Mouse (Mus musculus): ENCODE data around the gene Cul1.

Cul1 gene

DNA sequence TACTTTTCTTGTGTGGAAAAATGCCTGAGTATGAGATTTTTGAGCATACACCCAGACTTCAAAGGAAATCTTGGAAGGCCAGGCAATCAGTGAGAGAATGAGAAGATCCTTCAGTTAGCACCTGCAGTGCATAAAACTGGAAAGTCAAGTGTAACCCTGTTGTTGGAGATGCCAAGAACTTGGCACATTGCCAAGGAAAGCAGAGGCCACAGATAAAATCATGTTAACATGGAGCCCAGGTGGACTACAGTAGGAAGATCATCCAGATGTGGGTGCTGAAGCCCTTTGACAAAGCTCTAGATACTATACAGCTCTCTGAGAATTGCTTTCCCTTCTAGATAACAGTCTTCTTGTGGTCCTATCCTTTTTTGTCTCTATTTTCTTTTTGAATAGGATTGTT is 19.2 kb downstream of the Cul1 start:
- DNase-seq (ENCODE audit: low read depth, low spot score), result no peak

DNA sequence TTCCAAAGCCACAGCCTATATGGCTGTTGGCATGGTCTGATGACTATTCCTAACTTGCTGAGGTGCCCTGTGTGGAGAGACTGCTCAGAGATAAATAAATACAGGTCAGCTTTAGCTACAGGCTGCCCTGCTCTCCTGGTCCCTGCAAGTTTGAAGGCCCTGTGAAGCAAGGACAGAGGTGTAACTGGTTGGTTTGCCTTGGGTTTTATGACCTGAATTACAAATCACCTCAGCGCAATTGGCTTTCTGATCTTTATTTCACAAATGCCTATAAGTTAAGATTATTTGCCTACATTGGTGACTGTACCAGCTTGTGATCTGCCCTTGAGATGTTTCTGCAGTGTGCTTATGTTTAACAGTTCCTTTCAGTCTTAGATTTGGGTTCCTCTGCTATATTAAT is 28.8 kb downstream of the Cul1 start:
- no peak for DNase-seq (ENCODE audit: low read depth, low spot score)

DNA sequence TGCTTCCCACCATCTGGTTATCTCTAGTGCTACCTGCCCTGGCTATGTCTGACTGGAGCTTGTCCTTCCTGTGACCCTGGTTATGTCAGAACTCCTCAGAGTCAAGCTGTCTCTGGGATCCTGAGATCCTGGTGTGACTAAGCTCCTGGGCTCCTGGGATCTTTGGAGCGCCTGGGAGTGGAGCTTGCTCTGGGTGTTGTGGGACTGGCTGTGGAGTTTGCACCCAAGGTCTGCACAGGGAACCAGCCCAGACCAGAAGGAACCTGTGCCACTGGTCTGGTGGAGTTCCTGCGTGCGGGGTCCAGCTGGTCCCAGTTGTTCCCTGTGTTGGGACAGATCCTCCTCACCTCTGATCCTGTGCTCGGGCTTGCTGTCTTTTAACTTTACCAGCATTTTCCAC is 41.4 kb downstream of the Cul1 start:
- DNase-seq (ENCODE audit: low read depth, low spot score), result peak; percentile 50

DNA sequence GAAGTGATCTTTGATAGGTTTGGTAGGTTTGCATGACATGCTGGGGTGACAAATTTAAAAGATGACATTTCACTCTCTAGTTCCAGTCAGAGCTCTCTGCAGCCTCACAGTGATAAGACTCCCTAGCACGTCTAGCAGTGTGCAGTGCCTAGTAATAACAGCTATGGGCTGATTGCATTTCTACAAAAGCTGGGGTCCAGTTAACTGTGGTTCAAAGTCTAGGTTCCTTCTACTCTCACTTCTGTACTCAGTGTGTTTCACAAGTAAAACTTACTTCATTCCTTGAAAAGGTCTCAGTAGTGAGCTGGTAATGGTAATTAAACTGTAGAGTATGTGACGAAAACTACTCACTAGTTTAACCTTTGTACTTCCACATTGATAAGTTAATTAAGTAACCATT is 66.8 kb downstream of the Cul1 start:
- no peak for DNase-seq (ENCODE audit: low read depth, low spot score)

DNA sequence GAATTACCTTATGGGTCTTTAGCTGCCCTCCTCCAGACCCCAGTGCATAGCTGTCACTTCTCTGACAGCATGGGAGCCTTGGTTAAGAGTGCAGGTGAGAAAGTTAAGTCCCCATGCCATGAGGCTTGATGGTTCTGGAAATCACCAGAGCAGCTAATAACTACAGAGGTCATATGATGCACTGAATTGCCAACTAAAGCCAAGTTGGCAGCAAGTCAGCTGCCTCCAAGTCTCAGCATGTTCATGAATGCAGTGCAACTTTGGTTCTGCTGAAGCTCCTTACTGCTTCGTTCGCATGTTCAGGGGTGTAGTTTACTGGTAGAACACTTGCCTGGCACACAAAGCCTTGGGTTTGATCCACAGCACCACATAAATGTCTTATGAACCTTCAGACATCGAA is 69.2 kb downstream of the Cul1 start:
- no peak for DNase-seq (ENCODE audit: low read depth, low spot score)

DNA sequence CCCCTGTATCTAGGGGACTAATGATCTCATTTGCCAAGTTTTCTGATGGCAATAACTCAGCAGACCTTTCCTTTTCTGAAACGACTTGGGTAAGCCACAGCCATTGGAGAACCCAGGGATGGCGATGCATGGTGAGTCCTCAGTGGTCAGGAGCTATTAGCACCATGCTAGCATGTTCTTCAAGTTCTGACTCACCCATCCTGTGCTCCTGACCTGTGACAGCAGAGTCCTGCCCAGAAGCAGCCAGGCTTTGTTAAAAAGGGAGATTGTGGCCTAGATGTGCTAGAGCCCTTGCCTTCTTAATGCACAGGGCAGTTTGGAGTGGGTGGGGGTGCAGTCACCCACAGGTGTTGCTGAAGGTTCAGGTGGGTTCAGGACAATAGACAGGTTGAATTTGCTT is 71.8 kb downstream of the Cul1 start:
- no peak for DNase-seq (ENCODE audit: low read depth, low spot score)

DNA sequence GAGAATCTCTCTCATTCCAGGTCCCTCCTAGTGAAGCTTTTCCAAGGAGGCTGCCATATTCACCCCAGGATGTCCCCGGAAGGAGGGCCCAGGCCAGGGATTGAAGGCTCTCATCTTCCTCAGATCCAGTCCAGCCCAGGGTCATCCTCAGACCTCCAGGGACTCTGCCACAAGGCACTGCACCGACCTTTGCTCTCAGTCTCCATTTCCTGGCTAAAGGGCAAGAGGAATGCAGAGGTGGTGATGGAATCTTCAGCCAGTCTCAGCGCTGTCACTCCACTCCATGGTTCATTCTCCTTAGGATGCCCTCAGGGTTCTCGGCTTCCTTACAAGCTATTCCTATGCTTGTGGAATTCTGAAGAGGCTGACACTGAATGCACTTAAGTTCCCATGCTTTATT is 73.2 kb downstream of the Cul1 start:
- DNase-seq (ENCODE audit: low read depth, low spot score), result no peak

DNA sequence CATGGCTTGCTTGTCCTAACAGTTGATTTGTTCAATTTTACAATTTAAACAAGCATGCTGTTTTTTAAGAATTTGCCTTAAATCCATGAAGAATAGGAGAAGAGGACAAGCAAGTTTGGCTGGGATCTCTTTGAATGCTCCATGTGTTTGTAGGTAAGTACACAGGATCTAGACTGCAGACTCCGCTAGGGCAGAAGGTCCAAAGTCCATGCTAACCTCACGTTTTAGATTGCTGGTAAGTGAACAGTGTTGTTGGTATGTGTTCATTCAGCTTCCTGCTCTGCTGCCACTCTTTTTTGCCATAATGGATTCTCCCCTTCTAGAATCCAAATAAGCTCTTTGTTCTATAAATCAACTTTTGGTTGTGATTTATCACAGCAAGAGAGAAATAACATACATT is 73.9 kb downstream of the Cul1 start:
- no peak for DNase-seq (ENCODE audit: low read depth, low spot score)

DNA sequence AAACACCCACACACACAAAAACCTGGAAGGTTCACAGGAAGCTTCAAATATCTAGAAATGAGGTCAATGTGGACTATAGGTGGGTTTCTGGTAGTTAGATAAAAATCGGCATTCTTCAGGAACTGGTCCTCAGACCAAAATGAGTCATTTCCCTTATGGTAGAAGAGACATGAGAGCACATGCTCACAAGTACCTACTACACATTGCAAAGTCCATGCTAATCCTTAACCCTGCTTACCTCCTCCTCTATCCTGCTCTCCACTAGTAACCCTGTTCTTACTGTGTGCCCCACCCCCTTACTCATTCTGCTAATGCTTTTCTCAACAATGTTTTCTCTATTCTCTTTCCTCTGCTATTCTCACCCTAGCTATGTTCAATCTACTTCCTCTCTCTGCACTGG is 74.5 kb downstream of the Cul1 start:
- no peak for DNase-seq (ENCODE audit: low read depth, low spot score)

DNA sequence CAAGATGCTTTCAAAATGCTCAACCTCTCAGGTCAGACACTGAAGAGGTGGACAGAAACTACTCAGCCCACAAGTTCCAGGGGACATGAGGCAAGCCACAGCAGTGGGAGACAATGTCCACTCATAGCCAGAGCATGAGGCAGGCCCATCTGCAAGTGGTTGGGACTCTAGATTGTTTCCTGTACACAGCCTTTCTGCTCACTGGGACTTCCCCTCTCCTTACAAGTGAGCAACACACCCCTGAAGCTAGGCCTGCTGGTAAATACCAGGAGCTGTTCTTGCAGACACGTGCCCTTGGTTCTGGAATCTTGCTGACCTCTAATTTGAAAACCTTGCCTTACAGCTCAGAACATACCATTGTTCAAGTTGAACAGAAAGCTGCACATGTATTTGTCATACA is 79.3 kb downstream of the Cul1 start:
- no peak for DNase-seq (ENCODE audit: low read depth, low spot score)

DNA sequence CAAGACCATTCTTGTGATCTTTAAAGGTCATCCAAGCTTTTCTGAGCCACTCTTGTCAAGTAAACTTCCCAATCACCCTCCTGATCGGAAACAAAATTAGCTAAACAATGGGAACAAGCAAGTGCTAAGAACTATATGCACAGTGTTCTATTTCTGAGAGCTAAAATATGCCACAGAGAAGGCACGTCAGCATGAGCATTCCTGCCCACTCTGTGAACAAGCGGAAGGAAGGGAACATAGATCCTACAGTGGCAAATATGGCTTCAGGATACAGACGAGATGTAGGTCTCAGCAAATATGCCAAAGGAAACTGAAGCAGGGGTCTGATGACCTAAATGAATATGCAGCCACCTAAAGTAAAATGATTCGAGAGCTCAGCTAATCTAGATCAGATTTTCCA is 82.1 kb downstream of the Cul1 start:
- no peak for DNase-seq (ENCODE audit: low read depth, low spot score)

DNA sequence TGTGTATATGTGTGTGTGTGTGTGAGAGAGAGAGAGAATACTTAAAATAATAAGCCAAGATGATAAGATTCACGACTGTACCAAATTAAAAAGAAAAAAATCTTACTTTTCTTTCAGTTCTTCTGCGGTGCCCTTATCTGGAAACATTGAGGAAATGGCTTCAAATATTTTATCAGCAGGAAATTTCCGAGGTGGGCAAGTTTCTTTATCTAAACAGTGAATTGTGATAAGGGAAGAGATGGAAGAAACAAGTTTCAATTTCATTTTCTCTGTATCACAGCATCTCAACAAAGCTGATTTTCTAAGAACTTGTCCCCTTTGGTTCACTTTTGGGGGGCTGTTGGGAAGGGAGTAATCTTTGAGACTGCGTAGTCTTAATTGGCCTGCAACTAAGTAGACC is 99.1 kb downstream of the Cul1 start:
- no peak for DNase-seq (ENCODE audit: low read depth, low spot score)

DNA sequence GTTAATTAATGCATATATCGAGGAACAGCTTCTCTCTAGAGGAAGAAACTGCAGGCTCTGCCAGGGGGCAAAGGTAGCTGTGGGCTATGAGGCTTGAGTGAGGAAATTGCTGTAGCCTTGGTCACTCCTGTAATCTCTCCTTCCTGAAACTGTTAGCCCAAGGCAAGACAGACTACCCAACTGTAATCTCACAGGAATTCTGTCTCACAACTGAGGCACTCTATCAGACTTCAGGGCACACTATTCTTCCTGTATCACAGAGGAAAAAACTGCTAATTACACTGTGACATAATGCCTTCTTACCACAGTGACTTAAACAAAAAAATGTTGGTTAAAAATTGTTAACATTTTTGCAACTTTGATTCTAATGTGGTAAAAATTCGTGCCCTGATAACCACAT is 106.1 kb downstream of the Cul1 start:
- no peak for DNase-seq (ENCODE audit: low read depth, low spot score)

DNA sequence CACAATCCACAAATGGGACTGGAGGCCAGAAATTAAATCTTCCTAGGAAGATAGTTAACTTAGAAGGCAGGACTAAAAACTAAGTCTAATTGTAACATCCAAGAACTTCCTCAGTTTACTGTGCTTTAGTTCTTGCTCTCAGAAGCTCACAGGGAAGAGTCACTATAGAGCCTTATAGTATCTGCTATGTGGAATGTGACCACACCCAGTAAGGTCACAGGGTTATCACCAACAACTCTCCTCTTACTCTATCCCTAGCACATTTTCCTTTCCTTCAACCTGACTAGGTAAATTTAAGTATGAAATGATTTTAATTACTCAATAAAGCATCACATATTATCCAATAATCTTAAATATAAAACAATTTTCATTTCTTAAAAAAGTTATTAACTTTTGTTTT is 107.2 kb downstream of the Cul1 start:
- peak; percentile 17 for DNase-seq (ENCODE audit: low read depth, low spot score)

DNA sequence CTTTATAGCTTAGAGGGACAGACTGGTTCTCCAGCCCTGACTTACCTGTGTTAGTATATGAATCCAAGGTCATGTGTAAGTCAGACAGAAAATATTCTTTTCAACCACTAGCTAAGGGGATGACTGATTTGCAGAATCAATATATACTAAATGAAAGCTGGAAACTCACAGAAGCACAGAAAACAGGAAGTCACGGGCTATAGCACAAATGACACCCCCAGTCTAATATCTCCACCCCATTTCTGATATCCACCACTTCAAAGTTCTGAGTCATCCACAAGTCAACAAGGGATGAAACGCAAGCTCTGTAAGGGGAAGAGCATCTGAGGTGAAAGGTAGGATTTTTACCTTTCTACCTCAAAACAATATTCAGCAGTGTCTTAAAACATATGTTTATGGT is 107.6 kb downstream of the Cul1 start:
- no peak for DNase-seq (ENCODE audit: low read depth, low spot score)

DNA sequence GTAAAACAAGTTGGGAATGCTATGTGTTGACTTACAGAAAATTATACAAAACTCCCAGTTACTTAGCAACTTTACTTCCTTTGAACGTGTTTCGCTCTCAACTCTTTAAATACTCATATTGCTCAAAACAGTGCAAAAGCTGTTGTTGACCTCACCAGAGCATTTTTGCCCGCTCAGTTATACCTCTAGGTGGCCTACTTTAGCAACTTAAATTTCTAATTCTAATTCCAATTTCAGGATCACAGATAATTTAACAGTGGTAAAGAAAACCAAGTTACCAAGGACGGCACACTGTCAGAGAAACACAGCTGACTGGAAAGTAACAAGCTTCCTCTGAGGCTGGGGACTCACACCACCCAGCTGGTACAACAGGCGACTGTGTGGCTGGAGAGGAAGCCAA is 108.2 kb downstream of the Cul1 start:
- DNase-seq (ENCODE audit: low read depth, low spot score), result no peak

DNA sequence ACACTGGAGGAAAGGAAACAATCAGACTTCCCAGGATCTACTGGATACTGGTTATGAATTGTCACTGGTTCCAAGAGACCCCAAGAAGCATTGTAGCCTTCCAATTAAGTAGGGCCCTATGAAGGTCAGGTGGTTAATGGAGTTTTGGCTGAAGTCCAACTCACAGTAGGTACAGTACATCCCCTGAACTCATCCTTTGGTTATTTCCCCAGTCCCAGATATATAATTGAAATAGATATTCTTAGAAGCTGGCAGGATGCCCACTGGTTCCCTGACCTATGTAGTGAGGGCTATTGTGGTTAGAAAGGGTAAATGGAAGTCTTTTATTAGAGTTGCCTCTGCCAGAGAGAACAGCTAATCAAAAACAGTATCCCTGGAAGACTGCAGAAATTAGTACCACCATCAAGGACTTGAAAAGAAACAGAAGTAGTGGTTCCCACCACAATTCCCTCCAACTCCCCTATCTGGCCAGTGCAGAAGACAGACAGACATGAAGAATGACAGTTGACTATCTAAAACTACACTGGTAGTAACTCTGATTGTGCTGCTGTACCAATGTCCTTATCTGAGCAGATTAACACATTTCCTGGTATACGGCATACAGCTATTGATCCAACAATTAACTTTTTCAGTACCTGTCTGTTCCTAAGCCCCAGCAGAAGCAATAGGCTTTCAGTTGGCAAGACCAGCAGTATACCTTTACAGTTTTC is 112.3 kb downstream of the Cul1 start:
- no peak for DNase-seq (ENCODE audit: low read depth, low spot score)

DNA sequence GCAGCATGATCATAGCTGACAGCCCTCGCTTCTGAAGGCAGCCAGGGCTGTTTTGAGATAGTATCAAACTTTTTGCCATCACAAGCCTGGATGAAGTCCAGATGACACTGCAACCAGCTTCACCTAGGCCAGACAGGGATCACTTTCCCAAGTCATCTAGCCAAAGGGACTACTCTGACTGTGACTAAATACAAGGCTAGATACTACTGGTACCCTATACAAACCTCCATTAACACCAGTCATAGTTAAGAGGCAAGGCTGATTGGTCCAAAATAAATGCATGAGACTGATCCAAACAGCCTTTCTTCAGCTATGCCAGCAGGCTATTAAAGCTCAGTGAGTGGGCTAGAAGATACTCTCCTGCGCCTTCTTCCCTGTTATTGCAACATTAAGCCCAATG is 119.7 kb downstream of the Cul1 start:
- no peak for DNase-seq (ENCODE audit: low read depth, low spot score)
